Mouse (Mus musculus) liver, embryonic 11.5 days (tissue): Measurements from ENCODE around the gene Rgs2. TPM values are rescaled to one million over a fixed set of nuclear protein-coding genes. Genes with fewer than 3 reads are reported as not detected.

ENCODE experiments used
- ATAC-seq: fragments of 200-750 bp; cut with Nextera tagmentation; replicated peaks from 2 replicates; pipeline ENCODE4 v1.8.0; 2017; ENCODE audit warnings: moderate number of reproducible peaks, mild to moderate bottlenecking, moderate TSS enrichment, moderate library complexity; ENCODE audit not compliant: low FRiP score
- DNase-seq: peaks from one replicate; pipeline ENCODE4 v3.0.0-alpha.2; 2017; ENCODE audit warnings: low spot score
- H3K27ac ChIP-seq: fragments of 300-500 bp; sonication (generic); 2 replicates; pipeline ENCODE4 v1.5.1; 2014; ENCODE audit warnings: mild to moderate bottlenecking, low read depth, low read length, control low read depth
- H3K27me3 ChIP-seq: fragments of 300-500 bp; sonication (generic); replicated peaks from 2 replicates; pipeline ENCODE4 v1.6.1; 2014; ENCODE audit warnings: low read length, mixed read lengths; ENCODE audit not compliant: control insufficient read depth, insufficient read depth
- H3K36me3 ChIP-seq: fragments of 300-500 bp; sonication (generic); 2 replicates; pipeline ENCODE4 v1.6.1; 2014; ENCODE audit warnings: mild to moderate bottlenecking, low read length, moderate library complexity, mixed read lengths; ENCODE audit not compliant: control insufficient read depth, insufficient read depth
- H3K4me1 ChIP-seq: fragments of 300-500 bp; sonication (generic); replicated peaks from 2 replicates; pipeline ENCODE4 v1.6.1; 2014; ENCODE audit warnings: low read length, mixed read lengths; ENCODE audit not compliant: control insufficient read depth, insufficient read depth
- H3K4me2 ChIP-seq: fragments of 300-500 bp; sonication (generic); 2 replicates; pipeline ENCODE4 v1.6.1; 2014; ENCODE audit warnings: mild to moderate bottlenecking, control low read depth, moderate library complexity
- H3K4me3 ChIP-seq: fragments of 300-500 bp; sonication (generic); 2 replicates; pipeline ENCODE4 v1.5.1; 2014; ENCODE audit warnings: low read depth, low read length, control low read depth
- H3K9ac ChIP-seq: fragments of 300-500 bp; sonication (generic); 2 replicates; pipeline ENCODE4 v1.6.1; 2014; ENCODE audit warnings: low read depth, low read length, control low read depth
- H3K9me3 ChIP-seq: fragments of 300-500 bp; sonication (generic); 2 replicates; pipeline ENCODE4 v1.6.1; 2016; ENCODE audit warnings: low read length, inconsistent platforms, mixed read lengths; ENCODE audit not compliant: control insufficient read depth
- WGBS: fragments of 180-500 bp; shearing (Covaris S2); extraction: QIAGEN DNeasy Blood & Tissue Kit; methylation state at CpG from one replicate; pipeline ENCODE4 v1.1.7; 2014; 5-methylcytosine and 5-hydroxymethylcytosine counted together
- polyA plus RNA-seq: library from polyadenylated mRNA; unstranded; fragments of >200 nt; fragmentation: Nextera tagmentation; extraction: Ambion mirVana; gene quantifications from 2 replicates; pipeline ENCODE4 v1.2.1, GENCODE M21; 2014

Gene Rgs2
- polyA plus RNA-seq, 1 experiment from 2014 or later: 16.7 TPM

DNA sequence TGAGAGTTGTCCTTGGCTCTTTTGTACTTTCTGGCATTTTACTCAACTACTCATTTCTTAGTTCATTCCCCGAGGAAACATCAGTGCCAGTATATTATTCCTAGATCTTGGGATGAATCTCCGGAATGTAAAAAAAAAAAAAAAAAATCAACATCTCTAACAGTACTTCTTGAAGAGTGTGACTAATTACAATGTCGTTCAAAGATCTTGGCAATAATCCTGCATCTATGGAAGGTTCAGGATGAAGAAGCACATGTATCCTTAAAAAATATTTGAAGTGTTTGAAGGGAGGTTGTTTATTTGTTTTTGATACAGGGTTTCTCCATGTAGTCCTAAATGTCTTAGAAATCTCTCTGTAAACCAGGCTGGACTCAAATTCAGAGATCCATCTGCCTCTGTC lies 41.7 kb downstream of the Rgs2 start:
- Histone ChIP-seq H3K4me3 (no peak overlapping the region), H3K4me1 (no peaks in the 10 kb centered on the region), H3K9me3 (no peaks in the 10 kb centered on the region), H3K36me3 (no peaks in the 10 kb centered on the region), H3K27me3 (no peaks in the 10 kb centered on the region), H3K4me2 (no peak overlapping the region), H3K27ac (no peak overlapping the region), H3K9ac (no peak overlapping the region)
- DNase-seq (no peak), ATAC-seq (no peak)
- 86% methylated on average over 3 of the region's 3 CpGs for WGBS

DNA sequence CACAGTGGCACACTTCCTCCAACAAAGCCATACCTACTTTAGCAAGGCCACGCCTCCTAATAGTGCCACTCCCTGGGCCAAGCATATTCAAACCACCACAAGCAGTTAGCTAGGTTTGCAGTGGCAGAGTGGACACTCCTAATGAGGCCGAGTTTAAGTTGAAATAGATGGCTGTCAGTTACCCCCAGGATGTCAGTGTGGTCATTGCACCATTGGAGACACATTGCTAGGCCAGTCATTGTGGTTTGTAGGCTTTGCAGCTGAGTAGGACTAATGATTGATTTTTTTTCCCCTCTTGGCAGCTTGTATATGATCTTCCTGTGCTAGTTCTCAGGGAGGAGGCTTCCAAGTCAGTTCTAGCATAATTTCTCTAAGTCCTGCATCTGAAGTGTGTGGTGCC lies 43.6 kb downstream of the Rgs2 start:
- Histone ChIP-seq H3K27ac (no peak overlapping the region), H3K36me3 (no peaks in the 10 kb centered on the region), H3K27me3 (no peaks in the 10 kb centered on the region), H3K4me2 (no peak overlapping the region), H3K4me3 (no peak overlapping the region), H3K4me1 (no peaks in the 10 kb centered on the region), H3K9ac (no peak overlapping the region), H3K9me3 (no peaks in the 10 kb centered on the region)
- ATAC-seq (no peak), DNase-seq (no peak)
- 73% methylated on average over 2 of the region's 2 CpGs for WGBS

- Histone ChIP-seq H3K4me2 (no peak overlapping the region), H3K36me3 (no peaks in the 10 kb centered on the region), H3K27me3 (no peaks in the 10 kb centered on the region), H3K4me1 (no peaks in the 10 kb centered on the region), H3K9me3 (no peaks in the 10 kb centered on the region), H3K4me3 (no peak overlapping the region), H3K27ac (no peak overlapping the region), H3K9ac (no peak overlapping the region)
- 63% methylated on average over 1 of the region's 1 CpGs for WGBS
- DNase-seq (no peak), ATAC-seq (no peak)
Measured at GRCm38 (mm10) chr1:143956090-143956489, 47.9 kb downstream of the Rgs2 start.

GRCm38 (mm10) chr1:143952841-143953240 lies 51.1 kb downstream of the Rgs2 start:
- H3K4me2 ChIP-seq: no peak overlapping the region
- H3K9me3 ChIP-seq: no peaks in the 10 kb centered on the region
- ATAC-seq (no peak), DNase-seq (no peak)
- H3K36me3 ChIP-seq: no peaks in the 10 kb centered on the region
- H3K27me3 ChIP-seq: no peaks in the 10 kb centered on the region
- no peaks in the 10 kb centered on the region for H3K4me1 ChIP-seq
- WGBS: 75% methylated on average over 2 of the region's 2 CpGs
- H3K27ac ChIP-seq: no peak overlapping the region
- H3K9ac ChIP-seq: no peak overlapping the region
- no peak overlapping the region for H3K4me3 ChIP-seq

Other genes starting within 250 kb of the Rgs2 start
- gene Trove2, start 227.1 kb downstream of the Rgs2 start, polyA plus RNA-seq: 7.7 and 8.4 TPM in 2 replicates
- gene Uchl5, start 226.9 kb downstream of the Rgs2 start, polyA plus RNA-seq: 141 and 150 TPM in 2 replicates
- not detected in 2 replicates for gene Rgs13, start 173.2 kb upstream of the Rgs2 start, polyA plus RNA-seq
- 0.18 and 0.84 TPM in 2 replicates for gene Rgs1, start 245.1 kb upstream of the Rgs2 start, polyA plus RNA-seq